Mouse (Mus musculus): ENCODE results near the gene Gm48551.

Gene Gm48551

GRCm38 (mm10) chr10:81422661-81423217 is 38.5 kb downstream of the Gm48551 start:
- TF ChIP-seq GATA4 (IDR thresholded peaks at IDR 0.05; ENCODE audit: insufficient replicate concordance, low read length) = no peak

- TF ChIP-seq GATA4 (IDR thresholded peaks at IDR 0.05; ENCODE audit: insufficient replicate concordance, low read length) = no peak
Observed at GRCm38 (mm10) chr10:81423476-81424245, 39.4 kb downstream of the Gm48551 start.

- TF ChIP-seq GATA4 (IDR thresholded peaks at IDR 0.05; ENCODE audit: insufficient replicate concordance, low read length) = peak; percentile 12; the same call in 1 of the 2 replicates
Observed at GRCm38 (mm10) chr10:81424246-81425051, 40.2 kb downstream of the Gm48551 start.

GRCm38 (mm10) chr10:81425236-81425850 is 41.1 kb downstream of the Gm48551 start:
- TF ChIP-seq GATA4 (IDR thresholded peaks at IDR 0.05; ENCODE audit: insufficient replicate concordance, low read length) = no peak

- TF ChIP-seq GATA4 (IDR thresholded peaks at IDR 0.05; ENCODE audit: insufficient replicate concordance, low read length) = no peak
Observed at GRCm38 (mm10) chr10:81426081-81426671, 41.9 kb downstream of the Gm48551 start.

GRCm38 (mm10) chr10:81426897-81427296 is 42.6 kb downstream of the Gm48551 start:
- no peak for TF ChIP-seq GATA4 (IDR thresholded peaks at IDR 0.05; ENCODE audit: insufficient replicate concordance, low read length)

GRCm38 (mm10) chr10:81427327-81427726 is 43.1 kb downstream of the Gm48551 start:
- no peak for TF ChIP-seq GATA4 (IDR thresholded peaks at IDR 0.05; ENCODE audit: insufficient replicate concordance, low read length)

- no peak for TF ChIP-seq GATA4 (IDR thresholded peaks at IDR 0.05; ENCODE audit: insufficient replicate concordance, low read length)
Observed at GRCm38 (mm10) chr10:81427804-81428506, 43.7 kb downstream of the Gm48551 start.

- TF ChIP-seq GATA4 (IDR thresholded peaks at IDR 0.05; ENCODE audit: insufficient replicate concordance, low read length) = no peak
Observed at GRCm38 (mm10) chr10:81428507-81428870, 44.2 kb downstream of the Gm48551 start.

- TF ChIP-seq GATA4 (IDR thresholded peaks at IDR 0.05; ENCODE audit: insufficient replicate concordance, low read length) = no peak
Observed at GRCm38 (mm10) chr10:81429092-81429491, 44.8 kb downstream of the Gm48551 start.

GRCm38 (mm10) chr10:81429605-81430061 is 45.4 kb downstream of the Gm48551 start:
- TF ChIP-seq GATA4 (IDR thresholded peaks at IDR 0.05; ENCODE audit: insufficient replicate concordance, low read length) = no peak

GRCm38 (mm10) chr10:81430141-81430830 is 46.0 kb downstream of the Gm48551 start:
- no peak for TF ChIP-seq GATA4 (IDR thresholded peaks at IDR 0.05; ENCODE audit: insufficient replicate concordance, low read length)

GRCm38 (mm10) chr10:81430831-81431525 is 46.7 kb downstream of the Gm48551 start:
- TF ChIP-seq GATA4 (IDR thresholded peaks at IDR 0.05; ENCODE audit: insufficient replicate concordance, low read length) = no peak

Data from liver, adult (tissue).